Mouse (Mus musculus) layer of hippocampus, adult 18-20 months (tissue): Measurements from ENCODE around the gene Arhgef10l. TPM values are rescaled to one million over a fixed set of nuclear protein-coding genes. Genes with fewer than 3 reads are reported as not detected.
"Not testable (repeated sequence)": the region's sequence is repeated elsewhere in the genome, so short reads cannot be mapped to it uniquely, and the experiment has no call there.

ENCODE experiments used
- DNase-seq, 2 experiments: peaks; one replicate each; pipeline ENCODE4 v3.0.0; 2022; ENCODE audit warnings: low spot score in 2 of 2
- total RNA-seq, 2 experiments: library from RNA; stranded (reverse); gene quantifications; 2 replicates each; pipeline ENCODE4 v1.2.3; 2021

Arhgef10l gene
- total RNA-seq, 2 experiments from 2014 or later, result 37.0 to 45.2 TPM

DNA sequence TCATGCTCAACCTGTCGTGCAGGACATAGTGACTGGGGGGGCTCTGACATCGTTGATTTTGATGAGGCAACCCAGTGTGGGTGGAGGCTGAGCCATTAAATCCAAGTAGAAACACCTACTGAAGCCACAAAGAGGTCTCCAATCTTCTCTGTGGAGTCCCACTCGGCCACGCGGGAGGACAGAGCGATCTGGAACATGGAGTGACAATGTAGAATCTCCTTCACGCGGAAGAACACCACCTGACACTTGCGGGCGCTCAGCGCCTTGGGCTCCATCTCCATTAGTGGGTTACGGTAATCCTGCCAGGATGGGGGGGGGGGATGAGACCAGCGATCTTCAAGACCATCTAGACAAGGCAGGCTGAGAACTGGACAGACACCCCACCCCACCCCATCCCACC lies 86.7 kb downstream of the Arhgef10l start:
- no peak for DNase-seq

DNA sequence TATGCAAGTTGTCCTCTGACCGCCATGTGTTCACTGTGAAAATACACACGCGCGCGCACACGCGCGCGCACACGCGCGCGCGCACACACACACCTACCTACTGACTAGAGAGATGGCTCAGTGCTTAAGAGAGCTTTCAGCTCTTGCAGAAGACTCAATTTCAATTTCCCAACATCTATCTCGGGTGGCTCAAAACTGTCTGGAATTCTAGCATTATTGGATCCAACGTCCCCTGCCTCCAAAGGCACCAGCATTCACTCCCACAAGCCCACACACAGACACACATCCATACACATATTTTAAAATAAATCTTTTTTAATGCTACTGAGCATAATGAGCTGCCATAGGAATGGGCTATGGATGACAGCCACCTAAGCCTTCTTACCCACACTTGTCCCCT lies 89.2 kb downstream of the Arhgef10l start:
- DNase-seq, result no peak

DNA sequence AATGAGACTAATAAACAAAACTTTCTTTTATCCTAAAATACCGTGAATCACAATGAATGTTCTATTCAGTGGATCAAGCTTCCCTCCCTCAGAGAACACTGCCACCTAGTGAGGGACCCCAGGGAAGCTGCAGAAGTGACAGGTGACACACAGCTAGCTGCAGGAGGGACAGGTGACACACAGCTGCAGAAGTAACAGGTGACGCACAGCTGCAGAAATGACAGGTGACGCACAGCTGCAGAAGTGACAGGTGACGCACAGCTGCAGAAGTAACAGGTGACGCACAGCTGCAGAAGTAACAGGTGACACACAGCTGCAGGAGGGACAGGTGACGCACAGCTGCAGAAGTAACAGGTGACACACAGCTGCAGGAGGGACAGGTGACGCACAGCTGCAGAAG lies 90.9 kb downstream of the Arhgef10l start:
- DNase-seq, result not testable (repeated sequence)

DNA sequence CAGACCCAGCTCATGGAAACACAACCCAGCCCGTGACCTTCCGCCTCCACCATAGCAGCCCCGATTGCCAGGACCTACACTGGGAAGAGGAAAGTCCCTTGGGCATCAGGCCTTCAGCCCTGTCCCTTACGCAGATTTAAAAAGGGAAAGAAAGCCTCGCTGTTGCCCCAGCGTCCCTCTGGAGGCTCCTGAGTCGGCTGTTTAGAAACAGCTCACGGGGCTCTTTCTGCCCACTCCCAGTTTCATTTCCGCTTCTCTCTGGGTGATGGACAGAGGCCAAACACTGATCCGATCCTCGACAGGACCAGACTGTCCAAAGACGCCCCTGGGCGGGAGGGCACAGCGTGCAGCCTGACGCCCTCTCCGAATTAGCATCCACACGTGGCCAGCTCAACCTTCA lies 93.4 kb downstream of the Arhgef10l start:
- DNase-seq, result no peak

DNA sequence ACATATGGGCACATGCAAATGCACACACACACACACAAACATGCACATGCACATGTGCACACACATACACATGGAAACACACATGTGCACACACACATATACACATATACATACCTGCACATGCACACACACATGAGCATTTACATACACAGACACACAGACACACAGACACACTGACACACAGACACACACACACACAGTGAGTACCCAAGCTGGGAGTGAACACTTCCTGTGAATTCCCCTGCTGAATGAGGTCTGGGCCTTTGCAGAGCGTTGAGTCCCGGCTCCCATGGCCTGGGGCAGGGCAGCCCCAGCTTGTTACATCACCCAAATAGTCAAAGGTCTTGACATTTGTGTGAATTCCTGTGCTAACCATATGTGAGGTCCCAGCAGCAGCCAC lies 96.4 kb downstream of the Arhgef10l start:
- DNase-seq, result no peak

DNA sequence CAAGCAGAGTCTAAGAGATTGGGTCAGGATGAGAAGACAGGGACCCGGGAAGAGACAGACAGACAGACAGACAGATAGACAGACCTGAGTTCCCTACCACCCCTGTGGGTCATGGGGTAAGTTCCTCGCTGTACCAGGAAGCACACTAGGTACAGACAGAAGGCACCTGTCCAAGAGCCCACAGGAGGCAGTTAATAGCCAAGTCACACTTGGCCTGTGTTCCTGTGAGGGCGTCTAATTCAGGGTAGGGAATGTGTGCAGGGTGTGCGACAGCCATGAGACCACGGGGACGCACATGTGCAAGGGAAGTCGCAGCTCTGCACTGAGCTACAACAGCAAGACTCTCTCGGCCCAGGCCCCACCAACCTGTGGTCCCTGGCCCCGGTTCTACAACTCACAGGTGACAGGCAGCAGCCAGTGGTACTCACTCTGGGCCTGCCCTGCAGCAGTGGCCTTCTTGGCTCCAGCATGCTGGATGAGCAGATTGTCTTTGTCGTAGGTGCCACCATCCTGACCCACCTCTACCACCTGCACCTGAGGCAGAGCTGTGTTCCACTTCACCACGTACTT lies 97.8 kb downstream of the Arhgef10l start:
- DNase-seq, result no peak

DNA sequence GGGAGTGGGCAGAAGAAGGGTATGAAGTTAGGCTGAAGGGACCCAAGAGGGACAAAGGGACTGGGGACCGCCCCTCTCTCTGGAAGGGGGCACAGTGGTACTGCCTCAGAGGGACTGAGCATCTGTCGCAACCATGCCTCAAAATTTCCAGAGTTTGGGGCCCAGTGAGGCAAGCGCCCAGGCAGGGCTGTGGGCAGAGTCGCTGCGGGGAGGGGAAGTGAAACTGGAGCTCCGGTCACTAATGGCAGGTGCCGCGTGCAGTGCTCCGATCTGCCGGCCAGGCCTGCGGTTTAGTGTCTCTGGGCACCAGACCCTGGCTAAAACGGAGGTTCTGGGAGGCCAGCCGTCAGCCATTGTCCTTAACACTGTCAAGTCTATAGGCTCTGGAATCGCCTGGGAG lies 99.0 kb downstream of the Arhgef10l start:
- DNase-seq, result no peak

DNA sequence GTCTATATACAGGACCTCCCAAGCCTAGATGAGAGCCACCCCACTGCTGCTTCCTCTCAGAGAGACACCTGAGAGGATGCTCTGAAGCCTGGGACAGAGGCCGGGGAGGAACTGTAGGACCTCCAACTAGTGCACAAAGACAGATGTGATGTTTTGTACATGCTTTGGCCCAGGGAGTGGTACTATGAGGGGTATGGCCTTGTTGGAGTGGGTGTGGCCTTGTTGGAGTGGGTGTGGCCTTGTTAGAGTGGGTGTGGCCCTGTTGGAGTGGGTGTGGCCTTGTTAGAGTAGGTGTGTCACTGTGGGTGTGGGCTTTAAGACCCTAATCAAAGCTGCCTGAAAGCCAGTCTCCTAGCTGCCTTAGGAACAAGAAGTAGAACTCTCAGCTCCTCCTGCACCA lies 101.4 kb downstream of the Arhgef10l start:
- DNase-seq, result not testable (repeated sequence)

DNA sequence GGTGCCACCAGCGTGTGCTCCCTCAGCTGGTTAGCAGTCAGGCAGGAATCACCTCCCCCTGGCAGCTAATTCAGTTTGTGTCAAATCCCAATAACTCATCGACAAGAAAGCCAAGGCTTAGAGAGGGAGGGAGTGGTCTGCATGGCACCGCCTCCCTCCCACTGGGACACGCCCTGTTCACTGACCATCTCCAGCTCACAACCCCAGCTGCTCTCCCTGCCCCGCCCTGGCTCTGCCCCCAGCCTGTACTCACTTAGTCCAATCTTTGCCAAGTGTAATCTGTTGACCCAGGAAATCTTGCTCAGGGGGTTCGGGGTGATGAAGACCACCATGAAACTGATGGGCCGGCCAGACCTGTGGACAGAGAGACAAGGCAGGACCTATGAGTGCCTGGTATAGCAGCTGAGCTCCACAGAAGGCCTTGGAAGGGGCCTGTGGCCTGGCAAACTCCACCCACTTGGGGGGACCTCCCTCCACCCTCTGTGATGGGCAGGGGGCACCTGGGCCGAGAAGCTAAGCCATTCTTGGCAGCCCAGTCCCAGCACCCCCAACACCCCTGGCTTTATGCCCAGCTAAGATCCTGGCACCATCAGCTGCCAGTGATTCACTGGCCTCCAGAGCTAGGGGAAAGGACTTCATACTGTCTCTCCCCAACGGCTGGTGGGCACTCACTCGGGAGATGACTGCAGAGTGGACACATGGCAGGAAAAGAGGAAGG lies 103.2 kb downstream of the Arhgef10l start:
- no peak for DNase-seq

DNA sequence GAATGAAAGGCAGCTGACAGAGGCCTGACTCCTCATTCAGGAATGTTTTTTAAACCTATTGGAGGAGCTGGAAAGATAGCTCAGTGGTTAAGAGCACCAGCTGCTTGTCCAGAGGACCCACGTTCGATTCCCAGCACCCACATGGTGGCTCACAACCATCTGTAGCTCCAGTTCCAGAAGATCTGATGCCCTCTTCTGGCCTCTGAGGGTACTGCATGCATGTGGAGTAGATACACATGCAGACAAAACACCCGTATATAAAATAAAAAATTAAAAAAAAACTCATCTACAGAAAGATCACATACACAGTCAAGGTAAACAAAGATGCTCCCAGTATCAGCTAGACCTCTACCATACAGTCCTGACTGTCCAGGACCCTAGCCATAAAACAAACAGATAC lies 104.1 kb downstream of the Arhgef10l start:
- DNase-seq, result no peak

DNA sequence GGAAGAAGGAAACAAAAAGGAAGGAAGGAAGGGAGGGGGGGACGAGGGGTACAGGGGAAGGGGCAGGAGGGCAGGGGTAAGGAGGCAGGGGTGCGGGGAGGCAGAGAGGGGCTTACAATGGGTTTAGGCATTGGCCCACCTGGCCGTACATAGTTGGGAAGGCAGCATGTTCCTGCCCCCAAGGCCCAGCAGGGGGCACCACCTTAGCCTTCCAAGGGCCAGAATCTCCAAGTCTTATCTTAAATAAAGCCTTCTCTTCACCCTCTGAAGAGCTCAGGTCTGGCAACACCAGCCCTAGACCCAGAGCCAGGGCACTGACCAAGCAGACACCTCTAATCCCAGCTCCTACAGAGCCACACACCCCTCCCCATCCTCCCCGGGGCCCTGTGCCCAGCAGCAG lies 106.0 kb downstream of the Arhgef10l start:
- DNase-seq, result no peak

DNA sequence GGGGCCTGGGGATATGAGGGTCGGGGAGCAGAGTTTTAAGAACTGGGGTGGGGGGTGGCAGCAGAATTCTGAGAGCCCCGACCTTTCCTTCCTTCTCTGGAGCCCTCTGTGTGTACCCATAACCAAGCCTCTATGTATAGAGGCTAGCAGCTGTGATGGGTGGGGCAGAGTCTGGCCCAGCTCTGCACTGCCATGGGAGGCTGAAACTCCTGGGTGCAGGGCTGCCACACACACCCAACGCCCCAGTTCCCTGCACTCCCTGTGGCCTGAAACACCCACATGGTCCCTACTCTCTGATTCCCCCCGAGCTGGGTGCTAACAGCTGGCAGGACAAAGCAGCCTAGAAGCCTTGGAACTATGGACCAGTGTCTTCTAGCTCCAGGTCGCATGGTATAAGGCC lies 107.6 kb downstream of the Arhgef10l start:
- no peak for DNase-seq

DNA sequence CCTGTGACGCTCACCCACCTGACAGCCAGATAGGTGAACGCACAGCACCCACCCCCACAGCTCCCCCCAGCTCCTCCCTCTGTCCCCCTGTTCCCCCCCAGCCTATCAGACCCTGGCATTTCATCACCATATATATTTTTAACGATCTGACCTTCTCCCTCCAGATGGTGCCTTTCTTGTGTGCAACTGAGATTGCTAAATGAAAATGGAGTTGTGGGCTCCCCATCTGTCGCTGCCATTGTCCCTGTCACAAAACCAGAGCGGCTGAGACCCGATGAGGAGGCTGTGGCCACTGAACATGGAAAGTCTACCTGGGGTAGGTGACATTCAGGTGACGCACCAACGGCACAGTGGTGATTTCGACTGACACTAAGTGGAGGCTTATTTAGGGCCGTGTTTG lies 109.3 kb downstream of the Arhgef10l start:
- DNase-seq, result peak in 1 of 2 experiments; percentile 55

DNA sequence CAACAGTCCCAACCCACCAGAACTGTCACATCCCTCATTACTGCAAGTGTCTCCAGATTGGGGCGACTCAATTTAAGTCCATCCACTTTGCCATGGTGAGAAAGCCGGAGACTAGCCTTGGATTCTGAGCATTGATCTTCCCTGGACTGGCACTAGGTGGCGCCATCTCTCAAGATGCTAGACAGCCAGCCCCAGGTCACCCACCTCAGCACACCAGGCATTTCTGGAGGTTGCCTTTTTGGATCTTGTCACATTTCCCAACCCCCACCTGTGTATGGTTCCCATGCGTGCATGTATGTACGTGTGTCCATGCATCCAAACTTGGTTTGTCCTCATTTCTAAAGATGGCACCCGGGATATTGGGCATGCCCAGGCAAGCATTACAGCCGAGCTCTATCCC lies 110.5 kb downstream of the Arhgef10l start:
- DNase-seq, result peak; percentile 26 to 77

DNA sequence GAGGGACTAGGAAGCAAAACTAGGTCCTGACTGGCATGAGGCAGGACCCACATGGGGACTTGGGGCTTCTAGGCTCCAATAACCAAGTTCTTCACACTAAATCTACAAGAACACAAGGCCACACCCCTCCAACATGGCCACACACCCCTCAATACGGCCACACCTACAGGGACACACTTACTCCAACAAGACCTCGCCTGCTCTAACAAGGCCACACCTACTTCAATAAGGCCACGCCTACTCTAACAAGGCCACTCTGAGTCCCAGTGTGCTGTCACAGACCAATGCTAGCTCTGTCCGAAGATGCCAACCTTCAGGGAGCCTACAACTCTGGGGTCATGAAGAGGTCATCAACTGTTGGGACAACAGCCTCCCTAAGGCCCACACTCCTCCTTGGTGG lies 111.3 kb downstream of the Arhgef10l start:
- DNase-seq, result no peak

DNA sequence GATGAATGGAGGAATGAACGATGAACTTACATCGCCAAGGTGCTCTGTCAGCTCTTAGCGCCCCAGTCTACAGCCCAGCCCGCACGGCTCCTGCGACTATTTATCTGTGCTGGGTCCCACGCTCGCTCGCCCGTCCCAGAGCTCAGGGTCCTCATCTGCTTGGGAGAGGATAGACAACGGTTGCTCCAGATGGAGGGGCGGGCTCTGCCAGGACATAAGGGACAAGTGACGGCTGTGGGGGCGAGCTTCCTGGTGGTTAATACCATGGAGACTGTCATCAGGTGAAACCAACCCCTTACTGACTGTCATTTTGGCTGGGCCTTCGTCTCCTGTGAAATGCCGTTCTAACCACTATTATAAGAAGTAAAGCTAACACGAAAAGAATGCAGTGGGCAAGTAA lies 114.0 kb downstream of the Arhgef10l start:
- DNase-seq, result peak; percentile 23 to 57

DNA sequence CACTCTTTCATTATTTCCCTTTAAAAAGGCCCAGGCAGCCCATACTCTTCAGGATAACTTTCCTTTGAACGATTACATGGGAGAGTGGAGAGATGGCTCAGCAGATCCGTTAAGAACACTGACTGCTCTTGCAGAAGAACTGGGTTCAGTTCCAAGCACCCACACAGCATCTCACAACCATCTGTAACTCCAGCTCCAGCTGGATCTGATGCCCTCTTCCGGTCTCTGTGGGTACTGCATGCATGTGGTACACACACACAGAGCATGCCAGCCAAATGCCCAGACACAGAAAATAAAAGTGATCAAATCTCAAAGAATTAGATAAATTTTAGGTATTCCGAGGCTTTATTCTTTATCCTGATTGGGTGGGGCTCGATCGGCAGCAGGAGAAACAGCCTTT lies 115.1 kb downstream of the Arhgef10l start:
- DNase-seq, result no peak

DNA sequence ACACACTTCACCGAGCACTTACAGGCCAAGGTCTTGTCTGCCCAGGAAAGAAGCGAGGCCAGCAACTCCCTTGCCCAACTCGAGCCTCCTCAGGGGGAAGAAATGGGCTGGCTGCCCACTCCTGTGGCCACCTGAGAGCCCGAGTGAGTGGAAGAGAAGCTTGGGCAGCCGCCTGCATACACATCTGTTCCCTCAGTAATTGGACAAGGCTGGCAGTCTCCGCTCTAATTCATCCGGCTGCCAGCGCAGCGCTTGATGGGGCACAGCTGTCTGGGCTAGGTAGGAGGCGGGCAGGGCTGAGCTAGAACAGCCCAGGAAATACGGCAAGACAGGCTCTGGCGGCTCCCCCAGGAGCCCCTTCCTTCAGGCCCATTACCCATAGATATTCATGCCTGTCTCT lies 115.8 kb downstream of the Arhgef10l start:
- no peak for DNase-seq

DNA sequence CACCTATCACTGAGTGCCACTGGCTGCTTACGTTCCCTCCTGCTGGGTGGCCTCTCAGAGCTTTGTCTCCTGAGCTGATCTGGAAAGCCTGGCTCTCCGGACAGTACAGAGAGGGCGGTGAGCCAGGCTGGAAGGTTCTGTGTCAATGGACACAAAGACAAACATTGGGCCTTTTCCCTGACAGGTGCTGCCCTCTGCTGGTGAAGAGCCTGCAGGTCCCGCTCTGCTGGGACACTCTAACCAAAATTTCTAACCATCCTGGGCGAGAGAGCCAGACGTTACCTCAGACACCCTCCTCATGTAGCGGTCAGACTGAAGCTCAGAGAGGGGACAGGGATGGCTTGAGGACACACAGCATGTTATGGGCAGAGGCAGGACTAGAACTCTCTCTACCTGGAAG lies 118.3 kb downstream of the Arhgef10l start:
- peak in 1 of 2 experiments; percentile 56 for DNase-seq

DNA sequence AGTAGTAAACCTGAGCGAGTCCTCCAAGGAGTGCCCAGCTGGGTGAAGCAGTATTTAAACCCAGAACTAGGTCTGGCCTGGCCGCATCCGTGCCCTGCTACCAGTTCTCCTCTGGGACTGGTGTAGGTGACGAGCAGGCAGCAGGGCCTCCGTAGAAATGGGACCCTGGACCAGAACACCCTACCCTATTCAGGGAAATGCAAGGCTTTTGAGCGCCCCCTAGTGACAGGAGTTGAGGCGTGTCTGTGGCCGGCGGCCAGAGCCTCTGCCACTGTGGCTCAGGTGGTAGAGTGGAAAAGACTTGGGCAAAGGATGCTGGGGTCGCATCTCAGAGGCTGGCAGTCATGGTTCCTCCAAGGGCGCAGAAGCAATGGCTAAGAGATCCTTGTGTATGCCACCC lies 126.7 kb downstream of the Arhgef10l start:
- peak; percentile 36 to 68 for DNase-seq

DNA sequence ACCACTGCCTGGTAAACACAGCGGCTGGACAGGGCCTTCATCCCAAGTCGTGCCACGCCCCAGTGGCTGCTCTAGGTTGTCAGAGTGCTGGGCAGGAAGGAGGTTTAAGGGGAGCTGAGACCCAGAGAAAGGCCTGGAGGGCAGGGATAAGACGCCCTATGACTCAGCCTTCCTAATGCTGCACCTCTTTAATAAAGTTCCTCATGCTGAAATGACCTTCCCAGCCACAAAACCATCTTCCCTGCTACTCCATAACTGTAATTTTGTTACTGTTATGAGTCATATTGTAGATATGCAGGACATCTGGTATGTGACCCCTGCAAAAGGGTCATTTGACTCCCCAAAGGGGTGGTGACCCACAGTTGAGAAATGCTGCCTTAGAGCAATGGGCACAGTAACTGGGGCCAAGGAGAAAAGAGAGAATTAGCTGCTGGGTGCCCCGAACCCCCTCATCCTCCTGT lies 128.2 kb downstream of the Arhgef10l start:
- no peak for DNase-seq

DNA sequence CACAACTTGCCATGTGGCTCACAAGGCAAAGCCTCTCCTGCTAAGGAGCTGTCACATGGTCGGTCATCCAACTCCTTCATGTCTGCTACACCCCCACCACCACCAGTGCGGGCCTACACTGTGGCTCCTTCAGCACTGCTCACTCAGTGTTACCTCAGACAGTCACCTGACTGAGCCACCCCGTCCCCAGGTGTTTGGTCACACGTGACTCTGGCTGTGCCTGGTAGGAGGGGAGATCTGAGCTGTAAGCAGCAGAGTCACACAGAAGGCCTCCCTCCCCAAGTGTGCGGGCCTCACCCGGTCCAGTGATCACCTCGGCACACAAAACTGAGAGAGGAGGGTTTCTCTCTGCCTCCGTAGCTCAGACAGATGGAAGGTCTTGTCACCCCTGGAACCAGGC lies 130.5 kb downstream of the Arhgef10l start:
- no peak for DNase-seq

DNA sequence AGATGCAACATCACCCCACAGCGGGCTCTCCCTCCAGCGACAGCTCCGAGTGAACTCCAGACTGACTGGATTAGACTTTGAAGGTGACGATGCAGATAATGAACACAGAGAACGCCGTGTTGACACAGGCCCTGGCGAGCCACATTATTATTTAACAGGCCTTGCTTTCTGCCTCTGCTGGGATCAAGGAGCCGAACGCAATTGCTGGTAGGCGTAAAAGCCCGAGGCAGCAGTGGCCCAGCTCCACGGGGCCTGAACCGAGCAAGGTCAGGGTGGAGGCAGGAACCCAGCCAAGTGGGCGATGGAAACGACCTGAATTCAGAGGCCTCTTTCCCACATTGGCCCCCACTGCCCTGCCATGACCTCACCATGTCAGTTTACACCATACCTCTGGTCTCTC lies 133.5 kb downstream of the Arhgef10l start:
- no peak for DNase-seq
